Mouse (Mus musculus) hindbrain, embryonic 10.5 days (tissue): ENCODE data around the gene Gm10912. TPM values are rescaled to one million over a fixed set of nuclear protein-coding genes. Genes with fewer than 3 reads are reported as not detected.
"Not testable (repeated sequence)": the region's sequence is repeated elsewhere in the genome, so short reads cannot be mapped to it uniquely, and the experiment has no call there.

Experiments used
- DNase-seq: peaks from one replicate; pipeline ENCODE4 v3.0.0-alpha.2; 2017; ENCODE audit warnings: low spot score
- H3K27ac ChIP-seq: fragments of 300-500 bp; sonication (generic); 2 replicates; pipeline ENCODE4 v1.5.1; 2016; ENCODE audit warnings: mild to moderate bottlenecking, moderate library complexity
- H3K27me3 ChIP-seq: fragments of 300-500 bp; sonication (generic); 2 replicates; pipeline ENCODE4 v1.6.1; 2016; ENCODE audit warnings: mild to moderate bottlenecking; ENCODE audit not compliant: poor library complexity, insufficient read depth, severe bottlenecking
- H3K36me3 ChIP-seq: fragments of 300-500 bp; sonication (generic); 2 replicates; pipeline ENCODE4 v1.6.1; 2016; ENCODE audit warnings: mild to moderate bottlenecking, moderate library complexity
- H3K4me1 ChIP-seq: fragments of 300-500 bp; sonication (generic); replicated peaks from 2 replicates; pipeline ENCODE4 v1.6.1; 2016; ENCODE audit warnings: mild to moderate bottlenecking
- H3K4me3 ChIP-seq: fragments of 300-500 bp; sonication (generic); 2 replicates; pipeline ENCODE4 v1.5.1; 2016; ENCODE audit warnings: mild to moderate bottlenecking, moderate library complexity
- H3K9me3 ChIP-seq: fragments of 300-500 bp; sonication (generic); 2 replicates; pipeline ENCODE4 v1.6.1; 2016; ENCODE audit warnings: mild to moderate bottlenecking, moderate library complexity
- WGBS: fragments of 180-500 bp; shearing (Covaris S2); methylation state at CpG from one replicate; pipeline ENCODE4 v1.1.7; 2016; 5-methylcytosine and 5-hydroxymethylcytosine counted together
- polyA plus RNA-seq: library from polyadenylated mRNA; unstranded; fragments of >200 nt; fragmentation: Nextera tagmentation; extraction: Ambion mirVana; gene quantifications from 2 replicates; pipeline ENCODE4 v1.2.1, GENCODE M21; 2016

Gene Gm10912
- polyA plus RNA-seq, 1 experiment from 2014 or later, result not detected

DNA sequence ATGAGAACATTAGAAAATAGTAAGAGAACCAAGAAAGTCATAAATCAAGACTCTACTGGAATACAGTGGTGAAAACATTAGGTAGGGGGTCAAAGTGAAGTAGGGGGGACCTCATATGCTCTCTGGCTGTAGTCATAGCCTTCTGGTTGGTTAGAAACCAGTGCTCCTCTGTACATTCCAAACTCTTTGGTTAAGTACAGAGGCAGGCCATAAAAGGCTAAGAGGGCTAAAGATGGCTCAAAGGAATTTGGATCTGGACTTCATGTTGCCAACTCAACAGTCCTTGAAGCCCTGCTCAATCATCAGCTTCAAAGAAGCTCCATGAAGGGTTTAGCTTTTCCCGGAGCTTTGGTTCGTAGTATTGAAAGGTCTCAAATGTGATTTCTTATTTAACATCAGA lies 43.4 kb downstream of the Gm10912 start:
- not testable (repeated sequence) for H3K36me3 ChIP-seq, H3K4me1 ChIP-seq, H3K9me3 ChIP-seq, H3K27me3 ChIP-seq, DNase-seq, H3K4me3 ChIP-seq, H3K27ac ChIP-seq
- 91% methylated on average over 2 of the region's 2 CpGs for WGBS

- no peak overlapping the region for H3K4me3 ChIP-seq
- H3K4me1 ChIP-seq, result no peaks in the 10 kb centered on the region
- H3K9me3 ChIP-seq, result no peaks in the 10 kb centered on the region
- no peak overlapping the region for H3K27ac ChIP-seq
- WGBS, result 74% methylated on average over 2 of the region's 2 CpGs
- no peaks in the 10 kb centered on the region for H3K27me3 ChIP-seq
- DNase-seq, result no peak
- 0 out of 2 replicates have a peak, but pooled peaks cover 10% of the 10 kb centered on the region for H3K36me3 ChIP-seq
Measured at GRCm38 (mm10) chr2:104109528-104109927, 43.9 kb downstream of the Gm10912 start.

DNA sequence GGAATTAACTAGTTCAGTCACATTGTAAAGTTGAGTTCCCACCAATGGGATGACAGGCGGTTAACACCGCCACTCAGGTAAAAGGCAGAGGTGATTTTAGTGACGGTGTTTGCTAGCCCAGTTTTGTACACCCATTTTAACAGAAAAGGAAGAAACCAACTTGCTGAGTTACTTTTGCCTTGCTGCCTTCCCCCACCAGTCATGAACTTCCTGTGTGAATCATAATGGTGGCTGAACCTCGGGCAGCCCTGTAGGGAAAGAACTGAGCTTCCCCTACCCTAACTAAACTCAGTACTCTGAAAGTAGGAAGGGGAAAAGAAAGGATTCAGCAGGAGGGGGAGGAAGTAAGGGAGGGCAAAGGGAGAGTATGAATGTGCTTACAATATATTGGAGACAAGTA lies 44.4 kb downstream of the Gm10912 start:
- Histone ChIP-seq H3K9me3 (no peaks in the 10 kb centered on the region), H3K27ac (no peak overlapping the region), H3K27me3 (no peaks in the 10 kb centered on the region), H3K36me3 (0 out of 2 replicates have a peak, but pooled peaks cover 10% of the 10 kb centered on the region), H3K4me3 (no peak overlapping the region), H3K4me1 (no peaks in the 10 kb centered on the region)
- no peak for DNase-seq
- WGBS, result 94% methylated on average over 4 of the region's 4 CpGs

DNA sequence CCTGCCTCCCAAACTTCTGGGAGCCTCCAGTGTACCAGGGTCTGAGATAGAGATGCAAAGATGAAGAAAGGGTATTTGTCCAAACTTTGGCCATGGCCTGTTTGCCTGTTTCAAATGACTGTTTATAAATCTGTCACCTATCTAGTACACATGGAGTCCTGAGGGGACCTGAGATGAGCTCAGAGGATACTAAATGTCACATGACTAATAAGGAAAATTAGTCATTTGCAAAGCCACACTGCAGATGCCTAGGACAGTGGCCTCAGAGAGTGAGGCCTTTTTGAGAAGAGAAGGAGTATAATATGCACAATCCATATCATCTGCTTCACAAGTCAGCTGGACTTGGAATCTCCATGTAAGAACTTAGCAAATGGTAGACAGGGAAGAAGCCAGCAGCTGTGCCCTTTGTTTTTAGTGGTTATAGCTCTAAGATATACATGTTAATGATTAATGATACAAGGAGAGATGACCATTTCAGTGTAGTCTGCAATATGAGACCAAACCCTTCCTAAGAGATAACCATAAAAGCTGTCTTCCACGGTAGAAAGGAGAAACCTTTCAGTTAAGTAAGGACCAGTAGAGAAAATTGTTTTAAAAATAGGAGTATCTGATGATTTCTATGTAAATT lies 45.7 kb downstream of the Gm10912 start:
- H3K4me1 ChIP-seq, DNase-seq, H3K9me3 ChIP-seq, H3K27me3 ChIP-seq, H3K27ac ChIP-seq, H3K4me3 ChIP-seq: not testable (repeated sequence)
- 0 out of 2 replicates have a peak, but pooled peaks cover 10% of the 10 kb centered on the region for H3K36me3 ChIP-seq
- WGBS, result no CpG with 5 or more reads among the region's 1 CpGs

- H3K9me3 ChIP-seq, H3K4me3 ChIP-seq, H3K27ac ChIP-seq, H3K4me1 ChIP-seq, H3K27me3 ChIP-seq, DNase-seq: not testable (repeated sequence)
- H3K36me3 ChIP-seq, result 0 out of 2 replicates have a peak, but pooled peaks cover 10% of the 10 kb centered on the region
Measured at GRCm38 (mm10) chr2:104113563-104113962, 47.9 kb downstream of the Gm10912 start.

DNA sequence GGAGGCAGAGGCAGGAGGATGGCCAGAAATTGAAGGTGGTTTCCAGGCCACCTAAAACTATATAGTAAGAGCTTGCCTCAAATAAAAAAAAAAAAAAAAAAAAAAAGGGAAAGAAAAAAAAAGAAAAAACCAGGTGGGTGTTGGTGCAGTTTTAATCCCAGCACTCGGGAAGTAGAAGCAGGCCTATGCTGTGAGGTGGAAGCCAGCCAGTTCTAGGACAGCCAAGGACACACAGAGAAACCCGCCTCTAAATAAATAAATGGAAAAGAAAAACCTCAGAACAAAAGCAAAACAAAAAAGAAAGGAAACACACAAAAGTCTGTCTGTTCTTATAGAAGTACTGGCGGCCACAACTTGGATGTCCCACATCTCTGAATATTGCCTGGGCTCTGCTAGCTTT lies 49.3 kb downstream of the Gm10912 start:
- Histone ChIP-seq H3K4me1 (0 out of 2 replicates have a peak, but pooled peaks cover 3% of the 10 kb centered on the region), H3K9me3 (no peaks in the 10 kb centered on the region), H3K27me3 (no peaks in the 10 kb centered on the region), H3K36me3 (0 out of 2 replicates have a peak, but pooled peaks cover 10% of the 10 kb centered on the region), H3K4me3 (no peak overlapping the region), H3K27ac (no peak overlapping the region)
- WGBS, result 84% methylated on average over 3 of the region's 3 CpGs
- no peak for DNase-seq

Other genes with a start within 250 kb of the Gm10912 start
- gene Lmo2, start 107.8 kb upstream of the Gm10912 start, polyA plus RNA-seq, result 15.8 and 21.2 TPM in 2 replicates
- gene Fbxo3, start 38.1 kb upstream of the Gm10912 start, polyA plus RNA-seq, result 40.6 and 42.8 TPM in 2 replicates
- 1.4 and 2.0 TPM in 2 replicates for gene 4931422A03Rik, start 37.5 kb upstream of the Gm10912 start, polyA plus RNA-seq
- not detected in 2 replicates for gene Gm10799, start 2.7 kb downstream of the Gm10912 start, polyA plus RNA-seq
- 2.3 and 4.0 TPM in 2 replicates for gene Cd59b, start 4.0 kb downstream of the Gm10912 start, polyA plus RNA-seq
- gene Cd59a, start 30.0 kb downstream of the Gm10912 start, polyA plus RNA-seq, result 26.4 and 30.1 TPM in 2 replicates
- gene A930018P22Rik, start 56.9 kb downstream of the Gm10912 start, polyA plus RNA-seq, result 0.20 TPM in 2 replicates